Mouse (Mus musculus) gastrocnemius, adult 2 months (tissue): ENCODE data around the gene Polr2g. TPM values are rescaled to one million over a fixed set of nuclear protein-coding genes. Genes with fewer than 3 reads are reported as not detected.

Source experiments
- DNase-seq: peaks from one replicate; pipeline ENCODE4 v3.0.0; 2022
- H3K27ac ChIP-seq: fragments of 200-600 bp; 2 replicates; pipeline ENCODE4 v1.8.1; 2022; ENCODE audit warnings: mild to moderate bottlenecking
- H3K4me3 ChIP-seq: fragments of 200-600 bp; 2 replicates; pipeline ENCODE4 v1.8.1; 2022; ENCODE audit warnings: mild to moderate bottlenecking, moderate library complexity
- CTCF ChIP-seq: fragments of 200-600 bp; IDR thresholded peaks from 2 replicates; pipeline ENCODE4 v1.8.1; 2022; ENCODE audit warnings: antibody characterized with exemption, mild to moderate bottlenecking, moderate library complexity
- intact Hi-C: fragments of 180-260 bp; cut with DNase I; formaldehyde crosslinking; loops from one replicate; pipeline ENCODE4 v1.15.1; 2025
- total RNA-seq, 2 experiments: library from RNA; stranded (reverse); gene quantifications; 2 replicates each; pipeline ENCODE4 v1.2.3; 2021

Polr2g gene
- total RNA-seq, 2 experiments from 2014 or later, result 35.6 to 42.6 TPM

DNA sequence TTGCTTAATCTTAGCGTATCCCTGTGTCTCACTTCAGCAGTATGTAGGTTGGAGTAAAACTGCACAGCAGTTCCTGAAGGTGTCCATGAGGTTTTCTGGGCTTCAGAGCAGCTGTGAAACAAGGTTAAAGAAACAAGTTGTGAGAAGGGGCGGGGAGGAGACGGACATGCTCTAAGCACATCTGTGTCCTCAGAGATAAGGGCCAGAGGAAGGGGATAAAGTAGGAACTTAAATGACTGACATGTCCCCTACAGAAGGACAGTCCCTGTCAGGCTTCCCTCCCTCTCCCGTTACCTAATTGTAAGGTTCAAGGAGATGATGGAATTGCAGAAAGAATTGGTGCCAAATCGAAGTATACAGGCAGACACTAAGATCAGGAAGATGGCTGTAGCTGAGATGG, 25.4 kb downstream of the Polr2g start:
- intact Hi-C loops, result no loop called here
- TF ChIP-seq CTCF, result no peak
- no peak for DNase-seq
- peak overlapping the region; percentile 83 for H3K4me3 ChIP-seq
- no peak overlapping the region for H3K27ac ChIP-seq

DNA sequence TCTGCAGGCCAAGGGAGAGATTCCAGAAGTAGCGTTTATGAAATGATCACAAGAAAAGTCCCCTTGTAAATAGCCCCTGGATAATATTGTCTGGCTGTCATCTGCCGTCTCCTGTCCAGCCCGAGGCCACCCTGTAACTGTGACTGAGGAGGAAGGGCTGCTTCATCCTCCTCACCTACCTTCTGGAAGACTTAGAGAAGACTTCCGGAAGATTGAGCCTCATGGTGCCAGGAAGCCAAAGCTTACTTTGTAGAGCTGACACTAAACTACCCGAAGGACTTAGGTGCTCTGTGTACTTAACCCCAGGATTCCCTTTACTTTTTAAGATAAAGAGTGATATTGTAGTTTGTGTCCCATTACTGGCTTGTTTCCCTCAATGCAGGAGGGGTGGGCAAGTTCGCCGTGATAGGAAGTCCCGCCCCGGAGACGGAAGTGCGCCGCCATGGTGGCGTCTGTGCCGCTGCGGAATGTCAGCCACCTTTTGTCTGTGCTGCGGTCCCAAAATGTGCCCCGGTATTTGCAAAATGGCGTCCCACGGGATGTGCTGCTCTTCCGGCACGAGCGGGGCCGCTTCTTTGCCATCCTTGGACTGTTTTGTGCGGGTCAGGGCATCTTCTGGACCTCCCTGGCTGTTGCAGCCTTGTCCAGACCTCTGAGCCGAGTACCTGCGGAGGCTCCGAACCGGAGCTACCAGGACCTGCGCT, 27.7 kb downstream of the Polr2g start, which contains the start of gene Tmem223:
TSS of gene Tmem223 (plus strand) at position 430 of the 704 bp plus-strand sequence.
- Histone ChIP-seq H3K27ac (peak within 1 kb of the TSS; percentile 90), H3K4me3 (peak within 1 kb of the TSS; percentile 76)
- peak; percentile 88 for DNase-seq
- TF ChIP-seq CTCF, result peak; percentile 15; the same call in 1 of the 2 replicates
- intact Hi-C loops, result no loop called here

DNA sequence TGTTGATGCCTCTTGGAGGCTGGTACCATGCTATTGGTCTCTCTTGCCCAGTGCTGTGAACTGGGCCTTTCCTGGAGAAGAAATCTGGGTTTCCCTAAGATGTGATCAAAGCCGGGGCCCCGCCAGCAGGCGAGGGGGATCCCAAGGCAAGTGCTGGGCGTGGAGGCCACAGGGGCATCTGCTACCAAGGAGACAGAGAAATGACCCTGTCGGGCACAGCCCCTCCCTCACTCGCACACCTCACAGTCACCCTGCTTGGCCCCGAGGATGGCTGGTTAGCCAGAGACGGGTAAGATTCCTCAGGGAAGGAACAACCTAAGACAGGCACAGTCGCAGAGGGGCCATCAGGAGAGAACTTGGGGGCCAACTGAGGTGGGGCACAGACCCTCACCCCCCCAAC, 32.8 kb downstream of the Polr2g start:
- no peak for DNase-seq
- no peak overlapping the region for H3K27ac ChIP-seq
- H3K4me3 ChIP-seq, result no peak overlapping the region
- no peak for TF ChIP-seq CTCF
- intact Hi-C loops, result no loop called here

DNA sequence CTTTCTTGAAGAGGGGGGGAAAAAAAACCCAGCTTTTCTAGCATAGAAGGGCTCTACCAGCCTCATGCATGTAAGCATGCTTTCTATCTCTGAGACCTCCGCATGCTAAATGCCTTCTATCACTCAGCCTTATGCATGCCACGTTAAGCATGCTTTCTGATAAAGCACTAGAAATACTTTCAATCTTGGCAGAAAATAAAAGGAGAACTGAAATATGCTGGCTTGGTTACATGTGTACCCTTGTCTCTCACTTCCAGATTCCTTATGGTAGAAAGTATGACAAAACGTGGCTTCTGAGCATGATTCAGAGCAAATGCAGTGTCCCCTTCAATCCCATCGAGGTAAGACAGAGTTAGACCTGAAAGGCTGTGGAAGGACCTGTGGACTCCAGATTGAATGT, 35.1 kb downstream of the Polr2g start:
- TF ChIP-seq CTCF, result no peak
- DNase-seq, result no peak
- H3K4me3 ChIP-seq, result no peak overlapping the region
- intact Hi-C loops, result no loop called here
- no peak overlapping the region for H3K27ac ChIP-seq

DNA sequence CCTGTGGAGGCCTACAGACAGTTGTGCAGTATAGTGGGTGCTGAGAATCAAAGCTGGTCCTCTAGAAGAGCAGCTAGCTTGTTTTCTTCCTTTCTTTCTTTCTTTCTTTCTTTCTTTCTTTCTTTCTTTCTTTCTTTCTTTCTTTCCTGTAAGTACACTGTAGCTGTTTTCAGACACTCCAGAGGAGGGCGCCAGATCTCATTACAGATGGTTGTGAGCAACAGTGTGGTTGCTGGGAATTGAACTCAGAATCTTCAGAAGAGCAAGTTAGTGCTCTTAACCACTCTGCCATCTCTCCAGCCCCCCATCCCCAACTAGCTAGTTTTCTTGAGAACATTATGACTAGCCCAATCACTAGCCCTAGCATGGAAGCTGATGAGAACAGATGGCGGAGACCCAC, 37.6 kb downstream of the Polr2g start:
- peak; percentile 24; the same call in 1 of the 2 replicates for TF ChIP-seq CTCF
- Histone ChIP-seq H3K27ac (no peak overlapping the region), H3K4me3 (no peak overlapping the region)
- DNase-seq, result no peak
- intact Hi-C loops, result no loop called here

DNA sequence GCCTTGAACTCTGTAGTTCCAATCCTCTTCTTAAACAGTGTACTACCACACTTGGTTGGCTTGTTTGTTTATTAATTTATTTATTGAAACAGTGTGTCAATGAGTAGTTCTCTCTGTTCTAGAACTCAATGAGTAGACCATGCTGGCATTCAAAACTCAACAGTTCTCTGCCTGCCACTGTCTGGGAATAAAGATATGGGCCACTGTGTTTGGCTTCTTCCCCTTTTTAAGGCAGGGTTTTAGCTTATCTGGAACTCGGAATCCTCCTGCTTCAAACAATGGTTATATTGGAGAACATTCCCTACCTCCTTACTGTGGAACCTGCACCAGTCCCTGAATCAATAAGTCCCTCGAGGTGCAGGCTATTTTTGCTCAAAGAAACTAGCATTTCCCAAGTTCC, 39.5 kb downstream of the Polr2g start:
- no peak for DNase-seq
- no peak for TF ChIP-seq CTCF
- no peak overlapping the region for H3K27ac ChIP-seq
- H3K4me3 ChIP-seq, result no peak overlapping the region
- intact Hi-C loops, result no loop called here

DNA sequence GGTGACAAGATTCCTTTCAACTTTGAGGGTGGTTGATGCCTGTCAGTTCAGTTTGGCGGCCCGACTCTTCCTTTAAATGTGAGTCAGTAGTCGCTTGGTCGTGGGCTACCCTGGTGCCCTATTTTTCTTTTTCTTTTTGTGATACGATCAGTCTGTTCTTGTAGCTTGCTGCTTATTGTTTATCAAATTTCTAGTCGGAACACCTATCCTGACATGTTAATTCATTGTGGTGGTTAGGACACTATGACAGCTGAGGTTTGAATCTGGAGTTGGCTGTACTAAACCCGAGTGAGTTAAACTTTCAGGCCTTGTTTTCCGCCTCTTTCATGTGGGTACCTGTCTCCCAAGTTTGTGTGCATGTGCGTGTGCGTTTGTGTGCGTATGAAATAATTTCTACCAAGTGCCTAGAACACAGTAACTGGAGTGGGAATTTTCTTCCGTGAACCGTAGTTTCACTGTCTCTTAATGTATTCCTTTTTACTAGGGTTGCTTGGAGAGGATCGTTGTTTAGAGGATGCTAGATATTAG, 40.8 kb downstream of the Polr2g start:
- no peak for TF ChIP-seq CTCF
- Histone ChIP-seq H3K27ac (peak overlapping the region; percentile 97), H3K4me3 (peak overlapping the region; percentile 84)
- intact Hi-C loops, result loop anchor here (2.0 kb wide), 1 partner anchor 17 kb away; the partner anchor contains the start of genes 1700092M07Rik and Stx5a
- no peak for DNase-seq

DNA sequence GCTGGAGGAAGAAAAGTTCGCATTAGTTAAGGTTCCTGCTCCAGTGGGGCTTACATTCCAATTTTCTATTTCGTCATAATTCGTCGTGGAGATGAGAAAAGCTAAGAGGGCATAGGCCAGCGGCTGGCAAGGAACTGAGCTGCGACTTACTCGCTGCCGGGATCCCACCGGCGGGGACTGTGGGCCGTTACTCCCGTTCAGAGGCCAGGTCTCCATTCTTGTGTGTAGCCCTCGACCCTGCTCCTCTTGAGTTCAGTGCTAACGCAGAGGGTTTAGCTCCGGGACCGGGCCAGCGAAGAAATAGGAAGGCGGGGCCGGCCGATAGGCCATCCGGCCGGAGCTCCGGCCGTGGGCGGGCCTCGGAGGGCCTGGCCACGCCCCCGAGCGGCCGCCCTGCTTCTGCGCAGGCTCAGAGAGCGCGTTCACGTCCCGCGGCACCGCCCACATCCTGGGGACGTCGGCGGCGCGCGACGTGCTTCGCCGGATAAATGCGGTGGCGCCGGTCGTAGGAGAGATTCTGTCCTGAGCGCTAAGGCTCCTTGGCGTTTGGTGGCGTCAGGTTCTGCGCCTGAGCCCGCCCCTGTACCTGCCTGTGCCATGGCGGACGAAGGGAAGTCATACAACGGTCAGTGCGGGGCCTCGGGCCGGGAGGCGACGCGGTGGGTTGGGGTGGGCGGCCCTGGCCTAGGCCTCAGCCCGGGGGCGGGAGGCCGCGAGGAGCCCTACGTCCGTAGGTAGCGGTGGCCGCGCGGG, 41.6 kb downstream of the Polr2g start, which contains the start of gene Nxf1:
TSS of gene Nxf1 (plus strand) at position 439 of the 753 bp plus-strand sequence.
- peak; percentile 96 for DNase-seq
- no peak for TF ChIP-seq CTCF
- H3K27ac ChIP-seq, result peak within 1 kb of the TSS; percentile 97
- intact Hi-C loops, result loop anchor here (2.0 kb wide), 1 partner anchor 16 kb away; the partner anchor contains the start of genes 1700092M07Rik and Stx5a
- peak within 1 kb of the TSS; percentile 84 for H3K4me3 ChIP-seq

DNA sequence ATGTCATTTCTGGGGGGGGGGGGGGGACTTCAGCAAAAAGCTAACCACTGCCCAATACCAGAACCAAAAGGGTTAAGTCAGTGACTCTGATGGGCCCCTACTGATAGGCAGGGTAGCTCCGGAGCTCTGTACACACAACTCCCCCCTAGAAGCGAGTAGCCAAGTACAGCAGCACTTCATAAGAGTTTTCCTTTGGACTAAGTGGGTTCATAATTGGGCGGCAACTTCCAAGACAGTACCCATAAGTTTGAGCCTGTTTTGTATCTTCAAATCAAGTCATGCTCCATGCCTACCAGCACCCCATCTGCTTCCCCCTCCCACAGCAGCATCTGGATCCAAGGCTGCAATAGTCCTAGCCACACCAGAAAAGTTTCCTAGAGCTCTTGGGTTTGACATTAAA, 42.7 kb downstream of the Polr2g start:
- DNase-seq, result no peak
- no peak overlapping the region; the same call in 1 of the 2 replicates for H3K27ac ChIP-seq
- no peak for TF ChIP-seq CTCF
- intact Hi-C loops, result loop anchor here (2.0 kb wide), 1 partner anchor 15 kb away; the partner anchor contains the start of genes 1700092M07Rik and Stx5a
- peak overlapping the region; percentile 84 for H3K4me3 ChIP-seq

DNA sequence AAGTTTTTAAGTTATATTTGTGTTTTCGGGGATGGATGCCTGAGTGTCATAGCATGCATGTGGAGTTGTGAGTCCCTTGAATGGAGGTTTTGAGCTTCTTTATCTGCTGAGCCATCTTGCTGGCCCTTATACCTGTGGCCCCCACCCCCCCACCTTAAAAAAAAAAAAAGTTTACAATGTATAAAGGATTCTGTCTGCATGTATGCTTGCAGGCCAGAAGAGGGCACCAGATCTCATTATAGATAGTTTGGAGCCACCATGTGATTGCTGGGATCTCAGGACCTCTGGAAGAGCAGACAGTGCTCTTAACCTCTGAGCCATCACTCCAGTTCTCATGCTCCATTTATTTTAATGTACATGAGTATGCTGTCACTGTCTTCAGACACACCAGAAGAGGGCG, 51.0 kb downstream of the Polr2g start:
- Histone ChIP-seq H3K27ac (no peak overlapping the region), H3K4me3 (no peak overlapping the region)
- no peak for DNase-seq
- peak; percentile 44; the same call in 1 of the 2 replicates for TF ChIP-seq CTCF
- intact Hi-C loops, result no loop called here

DNA sequence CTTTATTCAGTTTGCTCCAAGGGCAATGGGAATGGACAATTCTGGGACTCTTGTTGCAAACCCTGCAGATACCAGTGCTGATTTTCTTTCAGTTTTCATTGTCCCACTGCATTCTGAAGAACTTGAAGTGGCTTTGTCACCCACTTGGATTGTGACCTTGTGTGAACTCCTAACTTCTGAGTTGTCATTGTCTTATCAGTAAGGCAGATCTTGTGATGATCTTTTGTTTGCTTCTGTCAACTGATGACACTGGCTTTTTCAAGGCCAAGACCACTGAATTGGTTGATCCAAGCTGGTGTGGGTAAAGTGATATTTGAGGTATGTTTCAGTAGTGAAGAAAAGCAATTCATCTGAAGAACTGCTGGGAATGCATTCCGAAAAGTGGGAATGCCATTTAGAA, 53.0 kb downstream of the Polr2g start:
- DNase-seq, result no peak
- Histone ChIP-seq H3K4me3 (no peak overlapping the region), H3K27ac (no peak overlapping the region)
- TF ChIP-seq CTCF, result no peak
- intact Hi-C loops, result no loop called here

Other genes with a start within 250 kb of the Polr2g start
- not detected for gene Slc22a8, start 207.3 kb downstream of the Polr2g start, total RNA-seq
- not detected for gene Slc22a6, start 180.5 kb downstream of the Polr2g start, total RNA-seq
- gene Chrm1, start 134.8 kb downstream of the Polr2g start, total RNA-seq, result not detected
- 10 to 100 TPM; 33.9 to 35.1 TPM for gene Slc3a2, start 75.2 kb downstream of the Polr2g start, total RNA-seq
- 10 to 100 TPM; 15.4 to 16.4 TPM for gene Wdr74, start 62.8 kb downstream of the Polr2g start, total RNA-seq
- not detected for gene 1700092M07Rik, start 57.9 kb downstream of the Polr2g start, total RNA-seq
- gene Stx5a, start 57.2 kb downstream of the Polr2g start, total RNA-seq, result 10 to 100 TPM; 20.8 to 22.1 TPM
- gene Nxf1, start 41.5 kb downstream of the Polr2g start, total RNA-seq, result 10 to 100 TPM; 37.8 to 41.5 TPM
- gene Tmem223, start 27.6 kb downstream of the Polr2g start, total RNA-seq, result 100 to 1,000 TPM in 1 of 2 experiments, 10 to 100 TPM in 1; 77.2 to 118 TPM
- 10 to 100 TPM in 1 of 2 experiments, 1 to 10 TPM in 1; 7.4 to 10.6 TPM for gene Tmem179b, start 24.1 kb downstream of the Polr2g start, total RNA-seq
- gene Taf6l, start 12.2 kb downstream of the Polr2g start, total RNA-seq, result 1 to 10 TPM; 5.2 to 6.7 TPM
- gene Zbtb3, start 4.0 kb upstream of the Polr2g start, total RNA-seq, result 1 to 10 TPM in 1 of 2 experiments, under 1 TPM in 1; 0.82 to 1.1 TPM
- gene Ttc9c, start 20.8 kb upstream of the Polr2g start, total RNA-seq, result 10 to 100 TPM; 11.9 to 12.6 TPM
- gene Hnrnpul2, start 21.4 kb upstream of the Polr2g start, total RNA-seq, result 10 to 100 TPM; 40.1 to 49.4 TPM
- gene AC129217.1, start 31.2 kb upstream of the Polr2g start, total RNA-seq, result not detected
- gene Bscl2, start 38.9 kb upstream of the Polr2g start, total RNA-seq, result 10 to 100 TPM; 16.8 to 18.4 TPM
- gene Gng3, start 40.6 kb upstream of the Polr2g start, total RNA-seq, result not detected
- 1 to 10 TPM; 7.3 to 7.8 TPM for gene Lrrn4cl, start 52.2 kb upstream of the Polr2g start, total RNA-seq
- gene Ubxn1, start 72.9 kb upstream of the Polr2g start, total RNA-seq, result 100 to 1,000 TPM; 199 to 235 TPM
- gene Uqcc3, start 82.3 kb upstream of the Polr2g start, total RNA-seq, result 10 to 100 TPM; 57.7 to 59.0 TPM
- 1 to 10 TPM in 1 of 2 experiments, under 1 TPM in 1; 0.99 to 6.1 TPM for gene Lbhd1, start 85.2 kb upstream of the Polr2g start, total RNA-seq
- gene Gm49403, start 85.4 kb upstream of the Polr2g start, total RNA-seq, result not detected
- 10 to 100 TPM; 11.8 to 13.5 TPM for gene 1810009A15Rik, start 90.3 kb upstream of the Polr2g start, total RNA-seq
- gene Gm49416, start 90.3 kb upstream of the Polr2g start, total RNA-seq, result 1 to 10 TPM in 1 of 2 experiments, under 1 TPM in 1; 0.61 to 5.3 TPM
- gene Ints5, start 94.4 kb upstream of the Polr2g start, total RNA-seq, result 10 to 100 TPM; 10.6 to 12.5 TPM
- 10 to 100 TPM; 21.6 to 26.4 TPM for gene Ganab, start 99.5 kb upstream of the Polr2g start, total RNA-seq
- 10 to 100 TPM; 32.2 to 35.7 TPM for gene B3gat3, start 121.8 kb upstream of the Polr2g start, total RNA-seq
- 1 to 10 TPM; 7.3 TPM for gene Rom1, start 130.8 kb upstream of the Polr2g start, total RNA-seq
- 1 to 10 TPM; 3.4 to 6.2 TPM for gene Eml3, start 131.0 kb upstream of the Polr2g start, total RNA-seq
- gene Mta2, start 143.3 kb upstream of the Polr2g start, total RNA-seq, result 10 to 100 TPM; 23.5 to 27.2 TPM
- 10 to 100 TPM in 1 of 2 experiments, 1 to 10 TPM in 1; 7.9 to 10.4 TPM for gene Tut1, start 155.3 kb upstream of the Polr2g start, total RNA-seq
- 100 to 1,000 TPM; 423 to 463 TPM for gene Eef1g, start 168.5 kb upstream of the Polr2g start, total RNA-seq
- 100 to 1,000 TPM; 212 to 217 TPM for gene Ahnak, start 190.7 kb upstream of the Polr2g start, total RNA-seq